Mouse (Mus musculus): ENCODE data around the gene Srl. TPM values are rescaled to one million over a fixed set of nuclear protein-coding genes. Genes with fewer than 3 reads are reported as not detected.

Gene Srl
- polyA plus RNA-seq, 1 experiment: 12.1 TPM

DNA sequence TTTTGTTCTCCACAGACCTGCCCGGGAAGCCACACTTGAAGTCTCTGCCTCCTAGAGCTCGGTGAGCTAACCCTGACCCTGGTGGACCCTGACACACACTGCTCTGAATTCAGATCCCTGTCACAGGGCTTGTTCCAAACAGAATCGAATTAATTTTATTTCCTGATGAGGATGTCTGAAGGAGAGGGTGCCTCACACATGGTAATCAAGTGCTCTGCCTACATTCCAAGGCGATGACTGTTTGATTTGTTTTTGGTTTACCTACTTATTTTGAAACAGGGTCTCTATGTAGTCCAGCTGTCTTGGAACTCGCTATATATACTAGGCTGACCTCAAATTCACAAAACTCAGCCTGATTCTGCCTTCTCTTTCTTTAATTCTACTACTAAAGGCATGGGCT is 68.4 kb downstream of the Srl start:
- DNase-seq: no peak
- WGBS: 67% methylated on average over 5 of the region's 5 CpGs
- Histone ChIP-seq H3K27ac (ENCODE audit: control insufficient read depth, insufficient read depth, low read length) (no peak overlapping the region), H3K4me1 (replicated peaks; ENCODE audit: control insufficient read depth, insufficient read depth, low read length) (peaks cover 14% of the 10 kb centered on the region), H3K4me3 (ENCODE audit: control insufficient read depth, insufficient read depth, low read length) (no peak overlapping the region), H3K27me3 (ENCODE audit: control insufficient read depth, insufficient read depth, low read length) (no peaks in the 10 kb centered on the region), H3K36me3 (ENCODE audit: control insufficient read depth, insufficient read depth, low read length) (no peaks in the 10 kb centered on the region)
- TF ChIP-seq POLR2A (IDR thresholded peaks at IDR 0.05; ENCODE audit: control insufficient read depth, extremely low read depth, insufficient read depth, low read length, poor library complexity): no peak
- TF ChIP-seq CTCF (IDR thresholded peaks at IDR 0.05; ENCODE audit: borderline replicate concordance, control insufficient read depth, extremely low read depth, insufficient read depth, low read length, poor library complexity): no peak

DNA sequence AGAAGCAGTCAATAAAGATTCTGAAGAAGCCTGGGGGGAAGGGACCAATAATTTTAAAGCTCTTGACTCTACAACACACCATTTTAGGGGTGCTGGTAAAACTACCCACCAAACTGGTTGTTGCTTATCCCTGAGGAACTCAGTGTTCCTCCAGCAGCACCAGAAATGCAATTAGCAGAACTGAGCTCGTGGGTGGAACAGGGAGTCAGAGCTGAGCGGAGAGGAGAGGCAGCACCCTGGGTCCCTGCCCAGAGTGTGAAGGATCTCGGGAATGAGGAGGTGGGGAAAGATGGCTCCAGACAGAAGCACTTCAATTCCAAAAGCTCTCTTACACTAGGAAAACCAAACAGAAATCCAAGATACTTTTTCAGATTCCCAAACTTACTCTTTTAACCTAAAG is 68.9 kb downstream of the Srl start:
- H3K4me3 ChIP-seq (ENCODE audit: control insufficient read depth, insufficient read depth, low read length): no peak overlapping the region
- no peak overlapping the region for H3K27ac ChIP-seq (ENCODE audit: control insufficient read depth, insufficient read depth, low read length)
- 90% methylated on average over 3 of the region's 3 CpGs for WGBS
- TF ChIP-seq POLR2A (IDR thresholded peaks at IDR 0.05; ENCODE audit: control insufficient read depth, extremely low read depth, insufficient read depth, low read length, poor library complexity): no peak
- H3K36me3 ChIP-seq (ENCODE audit: control insufficient read depth, insufficient read depth, low read length): no peaks in the 10 kb centered on the region
- DNase-seq: no peak
- H3K4me1 ChIP-seq (replicated peaks; ENCODE audit: control insufficient read depth, insufficient read depth, low read length): peaks cover 14% of the 10 kb centered on the region
- no peaks in the 10 kb centered on the region for H3K27me3 ChIP-seq (ENCODE audit: control insufficient read depth, insufficient read depth, low read length)

DNA sequence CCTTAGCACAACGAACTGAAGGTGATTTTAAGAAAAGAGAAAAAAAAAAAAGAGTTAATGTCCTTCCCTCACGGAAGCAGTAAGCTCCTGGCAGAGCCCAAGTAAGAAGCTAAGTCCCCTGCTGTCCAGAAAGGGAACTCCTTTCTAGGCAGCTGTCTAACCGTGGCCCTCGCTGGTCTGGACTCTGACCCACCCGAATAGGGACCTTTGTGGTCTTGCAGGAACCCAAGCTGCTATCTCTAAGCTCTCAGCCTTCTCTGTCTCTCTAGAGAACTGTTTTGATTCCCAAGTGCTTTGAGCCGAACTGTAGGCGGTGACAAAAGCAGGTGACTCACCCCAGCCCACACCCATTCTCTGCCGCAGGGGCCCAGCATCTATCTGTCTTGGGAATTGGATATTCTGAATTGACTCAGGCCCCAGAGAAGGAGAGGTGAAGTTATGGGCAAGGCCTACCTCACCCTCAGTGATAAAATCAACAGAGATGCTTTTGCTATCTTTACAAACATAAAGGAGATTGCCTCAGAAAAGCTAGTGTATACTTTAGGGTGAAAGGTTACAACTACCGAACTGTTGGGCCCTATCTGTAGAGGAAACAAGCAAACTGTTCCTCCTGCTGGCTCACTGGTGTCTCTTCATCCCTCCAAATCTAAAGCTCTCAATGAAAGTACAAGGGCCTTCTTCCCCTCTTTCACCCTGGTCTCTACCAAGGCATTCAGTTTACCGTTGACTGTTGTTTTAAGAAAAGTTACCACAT is 71.8 kb downstream of the Srl start:
- DNase-seq: no peak

DNA sequence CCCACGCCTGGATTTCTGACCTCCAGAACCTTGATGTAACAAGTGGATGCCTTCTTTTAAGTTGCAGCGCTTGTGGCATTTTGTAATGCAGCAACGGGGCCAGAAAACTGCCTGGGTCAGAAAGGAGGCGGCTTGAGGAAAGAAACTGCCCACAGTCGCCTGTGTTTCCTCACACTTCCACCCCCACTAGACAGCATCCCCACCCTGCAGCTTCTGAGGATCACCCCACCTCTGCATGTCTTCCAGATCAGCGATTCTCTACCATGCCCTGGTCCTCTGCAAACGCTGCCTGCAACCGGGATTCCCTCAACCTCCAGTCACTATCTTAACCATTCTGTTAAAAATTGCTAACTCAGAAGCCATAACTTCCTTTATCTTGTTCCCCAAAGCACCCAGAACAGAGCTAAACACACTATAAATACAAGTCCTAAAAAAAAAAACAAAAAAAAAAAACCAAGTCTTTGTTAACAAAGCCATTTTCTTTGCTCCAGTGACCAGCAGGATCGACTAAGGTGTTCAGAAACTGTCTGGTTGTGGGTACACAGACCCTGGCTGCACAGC is 77.0 kb downstream of the Srl start:
- TF ChIP-seq CTCF (IDR thresholded peaks at IDR 0.05; ENCODE audit: borderline replicate concordance, control insufficient read depth, extremely low read depth, insufficient read depth, low read length, poor library complexity) (no peak), POLR2A (IDR thresholded peaks at IDR 0.05; ENCODE audit: control insufficient read depth, extremely low read depth, insufficient read depth, low read length, poor library complexity) (no peak)

More for the DNA sequence above, 71.8 kb downstream of the Srl start:
- Histone ChIP-seq H3K4me3 (ENCODE audit: control insufficient read depth, insufficient read depth, low read length) (no peak overlapping the region), H3K4me1 (replicated peaks; ENCODE audit: control insufficient read depth, insufficient read depth, low read length) (peaks cover 5% of the 10 kb centered on the region; the same call in 1 of the 2 replicates), H3K36me3 (ENCODE audit: control insufficient read depth, insufficient read depth, low read length) (no peaks in the 10 kb centered on the region), H3K27ac (ENCODE audit: control insufficient read depth, insufficient read depth, low read length) (no peak overlapping the region), H3K27me3 (ENCODE audit: control insufficient read depth, insufficient read depth, low read length) (no peaks in the 10 kb centered on the region)
- 49% methylated on average over 10 of the region's 10 CpGs for WGBS
- no peak for TF ChIP-seq CTCF (IDR thresholded peaks at IDR 0.05; ENCODE audit: borderline replicate concordance, control insufficient read depth, extremely low read depth, insufficient read depth, low read length, poor library complexity)
- no peak for TF ChIP-seq POLR2A (IDR thresholded peaks at IDR 0.05; ENCODE audit: control insufficient read depth, extremely low read depth, insufficient read depth, low read length, poor library complexity)

DNA sequence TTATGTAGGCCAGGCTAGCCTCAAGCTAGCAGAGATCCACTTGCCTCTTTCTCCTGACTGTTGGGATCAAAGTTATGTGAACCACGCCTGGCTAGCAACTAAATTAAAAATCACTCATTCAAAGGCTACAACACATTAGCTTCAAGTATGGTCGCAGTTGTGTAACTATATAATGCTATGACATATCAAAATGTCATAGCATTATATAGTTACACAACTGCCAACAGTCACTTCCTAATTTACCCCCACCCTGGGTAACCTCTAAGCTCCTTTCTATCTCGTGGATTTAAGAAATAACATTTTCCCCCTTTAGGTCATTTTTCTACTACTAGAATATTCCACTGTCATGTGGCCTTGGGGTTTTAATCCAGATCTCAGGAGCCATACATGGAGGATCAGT is 83.7 kb downstream of the Srl start:
- no peaks in the 10 kb centered on the region for H3K27me3 ChIP-seq (ENCODE audit: control insufficient read depth, insufficient read depth, low read length)
- H3K36me3 ChIP-seq (ENCODE audit: control insufficient read depth, insufficient read depth, low read length): no peaks in the 10 kb centered on the region
- H3K4me1 ChIP-seq (replicated peaks; ENCODE audit: control insufficient read depth, insufficient read depth, low read length): no peaks in the 10 kb centered on the region
- TF ChIP-seq CTCF (IDR thresholded peaks at IDR 0.05; ENCODE audit: borderline replicate concordance, control insufficient read depth, extremely low read depth, insufficient read depth, low read length, poor library complexity) (no peak), POLR2A (IDR thresholded peaks at IDR 0.05; ENCODE audit: control insufficient read depth, extremely low read depth, insufficient read depth, low read length, poor library complexity) (no peak)
- H3K4me3 ChIP-seq (ENCODE audit: control insufficient read depth, insufficient read depth, low read length): no peak overlapping the region
- WGBS: 86% methylated on average over 3 of the region's 3 CpGs
- no peak for DNase-seq
- no peak overlapping the region for H3K27ac ChIP-seq (ENCODE audit: control insufficient read depth, insufficient read depth, low read length)

More for the DNA sequence above, 77.0 kb downstream of the Srl start:
- WGBS: 53% methylated on average over 9 of the region's 9 CpGs
- Histone ChIP-seq H3K27ac (ENCODE audit: control insufficient read depth, insufficient read depth, low read length) (no peak overlapping the region), H3K27me3 (ENCODE audit: control insufficient read depth, insufficient read depth, low read length) (no peaks in the 10 kb centered on the region), H3K4me1 (replicated peaks; ENCODE audit: control insufficient read depth, insufficient read depth, low read length) (peaks cover under 1% of the 10 kb centered on the region; the same call in 1 of the 2 replicates), H3K4me3 (ENCODE audit: control insufficient read depth, insufficient read depth, low read length) (no peak overlapping the region), H3K36me3 (ENCODE audit: control insufficient read depth, insufficient read depth, low read length) (no peaks in the 10 kb centered on the region)
- DNase-seq: no peak

DNA sequence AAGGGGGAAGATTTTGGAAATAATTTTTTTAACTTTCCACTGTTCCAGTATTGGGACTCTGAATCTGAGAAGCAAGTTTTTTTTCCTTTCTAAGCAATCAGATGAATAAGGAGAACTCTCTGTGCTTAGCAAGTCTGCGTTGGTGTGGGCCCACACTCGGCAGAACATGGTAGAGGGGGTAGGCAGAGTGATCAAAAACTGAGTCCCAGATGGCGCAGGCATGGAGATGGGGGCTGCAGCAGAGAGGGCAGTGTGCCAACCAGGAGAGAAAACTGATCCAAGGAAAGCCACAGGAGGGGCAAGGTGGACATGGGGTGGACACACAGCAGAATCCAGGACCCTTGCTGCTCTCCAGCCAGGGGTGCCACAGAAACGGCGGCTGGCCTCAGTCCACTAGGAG is 85.2 kb downstream of the Srl start:
- TF ChIP-seq POLR2A (IDR thresholded peaks at IDR 0.05; ENCODE audit: control insufficient read depth, extremely low read depth, insufficient read depth, low read length, poor library complexity) (no peak), CTCF (IDR thresholded peaks at IDR 0.05; ENCODE audit: borderline replicate concordance, control insufficient read depth, extremely low read depth, insufficient read depth, low read length, poor library complexity) (no peak)
- H3K27me3 ChIP-seq (ENCODE audit: control insufficient read depth, insufficient read depth, low read length): no peaks in the 10 kb centered on the region
- DNase-seq: no peak
- H3K4me3 ChIP-seq (ENCODE audit: control insufficient read depth, insufficient read depth, low read length): no peak overlapping the region
- 90% methylated on average over 5 of the region's 5 CpGs for WGBS
- H3K36me3 ChIP-seq (ENCODE audit: control insufficient read depth, insufficient read depth, low read length): no peaks in the 10 kb centered on the region
- no peak overlapping the region for H3K27ac ChIP-seq (ENCODE audit: control insufficient read depth, insufficient read depth, low read length)
- no peaks in the 10 kb centered on the region for H3K4me1 ChIP-seq (replicated peaks; ENCODE audit: control insufficient read depth, insufficient read depth, low read length)
